Mouse (Mus musculus) monocyte, adult 2 months (primary cell): Measurements from ENCODE around the gene Atp1a2.

Source experiments
- DNase-seq, 2 experiments: peaks; one replicate each; pipeline ENCODE4 v3.0.0; 2022; ENCODE audit warnings: low spot score in 2 of 2, low read depth in 1 of 2

Gene Atp1a2

GRCm38 (mm10) chr1:172324725-172325124 lies 26.9 kb upstream of the Atp1a2 start:
- DNase-seq: peak in 1 of 2 experiments; percentile 59

- DNase-seq: no peak
Measured at GRCm38 (mm10) chr1:172323801-172324359, 26.0 kb upstream of the Atp1a2 start.

- DNase-seq: no peak
Measured at GRCm38 (mm10) chr1:172323298-172323697, 25.4 kb upstream of the Atp1a2 start.

- DNase-seq: no peak
Measured at GRCm38 (mm10) chr1:172322725-172323124, 24.9 kb upstream of the Atp1a2 start.

GRCm38 (mm10) chr1:172319921-172320411 lies 22.1 kb upstream of the Atp1a2 start:
- no peak for DNase-seq

- DNase-seq: no peak
Measured at GRCm38 (mm10) chr1:172319346-172319745, 21.5 kb upstream of the Atp1a2 start.

- no peak for DNase-seq
Measured at GRCm38 (mm10) chr1:172318424-172319035, 20.7 kb upstream of the Atp1a2 start.

- DNase-seq: no peak
Measured at GRCm38 (mm10) chr1:172317946-172318345, 20.1 kb upstream of the Atp1a2 start.

GRCm38 (mm10) chr1:172317431-172317830 lies 19.6 kb upstream of the Atp1a2 start:
- DNase-seq: no peak

- DNase-seq: no peak
Measured at GRCm38 (mm10) chr1:172314911-172315310, 17.0 kb upstream of the Atp1a2 start.

GRCm38 (mm10) chr1:172313613-172314411 lies 15.9 kb upstream of the Atp1a2 start:
- no peak for DNase-seq

GRCm38 (mm10) chr1:172312768-172313561 lies 15.1 kb upstream of the Atp1a2 start:
- DNase-seq: no peak

- peak in 1 of 2 experiments; percentile 54 for DNase-seq
Measured at GRCm38 (mm10) chr1:172311921-172312767, 14.3 kb upstream of the Atp1a2 start.

GRCm38 (mm10) chr1:172311248-172311906 lies 13.5 kb upstream of the Atp1a2 start:
- peak in 1 of 2 experiments; percentile 36 for DNase-seq

- peak in 1 of 2 experiments; percentile 67 for DNase-seq
Measured at GRCm38 (mm10) chr1:172309699-172310398, 12.0 kb upstream of the Atp1a2 start.

GRCm38 (mm10) chr1:172308409-172308808 lies 10.5 kb upstream of the Atp1a2 start:
- no peak for DNase-seq

- DNase-seq: no peak
Measured at GRCm38 (mm10) chr1:172307936-172308335, 10.1 kb upstream of the Atp1a2 start.

GRCm38 (mm10) chr1:172306885-172307284 lies 9.0 kb upstream of the Atp1a2 start:
- no peak for DNase-seq

GRCm38 (mm10) chr1:172306196-172306595 lies 8.3 kb upstream of the Atp1a2 start:
- DNase-seq: no peak
